Mouse (Mus musculus) heart, adult 2 months (tissue): Measurements from ENCODE around the gene Fem1a. TPM values are rescaled to one million over a fixed set of nuclear protein-coding genes. Genes with fewer than 3 reads are reported as not detected.

Source experiments
- DNase-seq, 2 experiments: peaks; one replicate each; pipeline ENCODE4 v3.0.0; 2021
- H3K27ac ChIP-seq: fragments of 200-600 bp; 2 replicates; pipeline ENCODE4 v1.8.1; 2022
- H3K27me3 ChIP-seq: fragments of 200-500 bp; 2 replicates; pipeline ENCODE4 v1.6.1; 2012; ENCODE audit warnings: mild to moderate bottlenecking, low read length, inconsistent platforms, mixed read lengths; ENCODE audit not compliant: control insufficient read depth, insufficient read depth
- H3K36me3 ChIP-seq: fragments of 200-500 bp; 2 replicates; pipeline ENCODE4 v1.6.1; 2012; ENCODE audit warnings: low read length, inconsistent platforms; ENCODE audit not compliant: control insufficient read depth, insufficient read depth
- H3K4me1 ChIP-seq: fragments of 200-500 bp; 2 replicates; pipeline ENCODE4 v1.6.1; 2011; ENCODE audit warnings: low read length; ENCODE audit not compliant: control insufficient read depth, insufficient read depth
- H3K4me3 ChIP-seq: fragments of 200-600 bp; 2 replicates; pipeline ENCODE4 v1.8.1; 2022
- H3K79me2 ChIP-seq: fragments of 200-500 bp; replicated peaks from 2 replicates; pipeline ENCODE4 v1.6.1; 2012; ENCODE audit warnings: mild to moderate bottlenecking, inconsistent platforms, low read length, moderate library complexity, mixed read lengths; ENCODE audit not compliant: control insufficient read depth, insufficient read depth
- H3K9ac ChIP-seq: fragments of 200-500 bp; 2 replicates; pipeline ENCODE4 v1.6.1; 2012; ENCODE audit warnings: low read depth, mild to moderate bottlenecking, control low read depth, inconsistent platforms, low read length, mixed read lengths
- CTCF ChIP-seq: fragments of 200-600 bp; IDR thresholded peaks from 2 replicates; pipeline ENCODE4 v1.8.1; 2022; ENCODE audit warnings: antibody characterized with exemption, mild to moderate bottlenecking, moderate library complexity
- EP300 ChIP-seq: fragments of 200-500 bp; IDR thresholded peaks from 2 replicates; pipeline ENCODE4 v1.6.1; 2011; ENCODE audit warnings: low read depth, low read length, control low read depth; ENCODE audit not compliant: insufficient read depth
- POLR2A ChIP-seq: fragments of 200-500 bp; IDR thresholded peaks from 2 replicates; pipeline ENCODE4 v1.6.1; 2011; ENCODE audit warnings: mild to moderate bottlenecking, low read depth, low read length, control low read depth; ENCODE audit not compliant: insufficient read depth
- WGBS: fragments of 180-500 bp; shearing (Covaris S2); methylation state at CpG from one replicate; pipeline ENCODE4 v1.1.7; 2018; 5-methylcytosine and 5-hydroxymethylcytosine counted together
- intact Hi-C: fragments of 180-260 bp; cut with DNase I; formaldehyde crosslinking; loops from one replicate; pipeline ENCODE4 v1.15.1; 2025
- microRNA-seq, 2 experiments: library from miRNA; unstranded; fragments of <30 nt; microRNA quantifications; one replicate each; pipeline ENCODE4 v1.2.0; 2021
- polyA plus RNA-seq: library from polyadenylated mRNA; depleted of rRNA; stranded (reverse); fragments of >200 nt; gene quantifications from 2 replicates; pipeline ENCODE4 v1.2.3, GENCODE M21; 2012; rRNA removed
- total RNA-seq, 2 experiments: library from RNA; stranded (reverse); gene quantifications; 2 replicates each; pipeline ENCODE4 v1.2.3; 2021

The Fem1a gene
- total and polyA plus RNA-seq, 3 experiments = 81.5 to 124 (median 108) TPM

DNA sequence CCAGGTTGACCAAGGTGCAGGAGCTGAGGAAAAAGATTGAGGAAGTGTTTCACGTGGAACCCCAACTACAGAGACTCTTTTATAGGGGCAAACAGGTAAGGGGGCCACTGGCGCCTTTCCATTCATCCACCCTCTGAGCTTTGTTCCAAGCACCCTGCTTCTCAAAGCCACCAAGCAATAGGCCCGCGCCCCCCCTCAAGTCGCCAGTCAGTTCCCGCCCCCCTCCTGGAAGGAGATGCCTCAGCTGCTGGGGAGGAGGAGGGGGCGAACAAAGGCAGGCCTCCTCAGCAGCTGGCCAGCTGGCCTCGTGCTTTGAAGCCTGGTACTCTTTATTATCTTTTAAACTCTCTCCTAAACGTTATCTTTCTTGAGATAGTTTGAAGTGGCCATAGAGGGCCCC, 48.5 kb downstream of the Fem1a start:
- H3K79me2 ChIP-seq = no peaks in the 10 kb centered on the region
- H3K36me3 ChIP-seq = no peaks in the 10 kb centered on the region
- TF ChIP-seq POLR2A (no peak), EP300 (no peak), CTCF (no peak)
- no peaks in the 10 kb centered on the region for H3K27me3 ChIP-seq
- H3K9ac ChIP-seq = no peak overlapping the region
- H3K4me1 ChIP-seq = peaks cover 1% of the 10 kb centered on the region; the same call in 1 of the 2 replicates
- intact Hi-C loops = loop anchor here (2.0 kb wide), 2 partner anchors 14 to 20 kb away; no protein-coding TSS in a partner anchor
- WGBS = 57% methylated on average over 9 of the region's 9 CpGs
- no peak for DNase-seq
- no peak overlapping the region for H3K4me3 ChIP-seq
- H3K27ac ChIP-seq = no peak overlapping the region

DNA sequence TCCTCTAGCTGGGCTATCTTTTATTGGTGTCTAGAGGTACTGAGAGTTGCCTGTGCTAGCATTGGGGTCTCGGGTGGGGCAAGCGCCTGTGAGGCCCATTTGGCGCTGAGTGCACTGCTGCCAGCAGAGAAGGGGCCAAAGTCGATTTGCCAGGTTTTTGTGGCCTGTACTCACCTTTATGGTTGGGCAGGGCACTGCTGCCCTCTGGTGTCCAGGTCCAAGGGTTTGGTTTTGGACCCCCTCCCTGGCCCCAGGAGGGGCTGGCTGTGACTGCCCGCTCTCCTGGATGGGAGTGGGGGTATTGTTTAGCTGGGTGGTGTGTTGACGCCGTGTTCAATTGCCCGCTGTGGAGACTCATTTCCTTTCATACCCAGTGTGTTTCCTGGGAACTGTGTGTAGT, 49.2 kb downstream of the Fem1a start:
- intact Hi-C loops = loop anchor here (2.0 kb wide), 2 partner anchors 15 to 19 kb away; no protein-coding TSS in a partner anchor
- no peaks in the 10 kb centered on the region for H3K27me3 ChIP-seq
- H3K9ac ChIP-seq = no peak overlapping the region
- no peaks in the 10 kb centered on the region for H3K36me3 ChIP-seq
- no peak for DNase-seq
- 57% methylated on average over 8 of the region's 8 CpGs for WGBS
- H3K4me3 ChIP-seq = no peak overlapping the region
- TF ChIP-seq CTCF = peak; percentile 64
- no peak for TF ChIP-seq EP300
- H3K4me1 ChIP-seq = peaks cover 1% of the 10 kb centered on the region; the same call in 1 of the 2 replicates
- no peak overlapping the region for H3K27ac ChIP-seq
- H3K79me2 ChIP-seq = no peaks in the 10 kb centered on the region

DNA sequence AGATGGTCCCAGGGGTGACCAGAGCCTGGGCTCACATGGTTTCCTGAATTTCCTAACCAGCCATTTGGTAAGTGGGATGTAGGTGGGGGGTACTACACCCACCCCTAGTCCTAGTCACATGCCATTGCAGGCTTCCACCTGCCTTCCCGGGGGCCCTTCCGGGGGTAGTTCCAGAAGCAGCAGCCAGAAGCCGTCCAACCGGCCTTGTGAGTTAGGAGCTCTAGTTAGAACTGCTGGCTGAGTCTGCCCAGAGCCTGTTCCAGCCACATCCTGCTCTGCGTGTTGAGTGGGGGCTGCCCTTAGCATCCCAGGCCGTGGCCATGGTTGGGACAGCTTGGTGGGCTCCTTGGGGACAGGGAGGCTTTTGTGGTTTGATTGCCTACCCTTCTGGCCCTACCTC, 51.5 kb downstream of the Fem1a start:
- Histone ChIP-seq H3K36me3 (no peaks in the 10 kb centered on the region), H3K4me1 (no peaks in the 10 kb centered on the region; the same call in 1 of the 2 replicates), H3K79me2 (no peaks in the 10 kb centered on the region), H3K4me3 (no peak overlapping the region), H3K27me3 (no peaks in the 10 kb centered on the region), H3K9ac (no peak overlapping the region), H3K27ac (no peak overlapping the region)
- intact Hi-C loops = no loop called here
- WGBS = 74% methylated on average over 6 of the region's 6 CpGs
- TF ChIP-seq CTCF = no peak
- TF ChIP-seq POLR2A = no peak
- no peak for TF ChIP-seq EP300
- no peak for DNase-seq

- intact Hi-C loops = no loop called here
- H3K4me1 ChIP-seq = no peaks in the 10 kb centered on the region; the same call in 1 of the 2 replicates
- 90% methylated on average over 15 of the region's 15 CpGs for WGBS
- no peak for DNase-seq
- H3K27ac ChIP-seq = no peak overlapping the region
- no peak overlapping the region for H3K4me3 ChIP-seq
- no peaks in the 10 kb centered on the region for H3K79me2 ChIP-seq
- no peaks in the 10 kb centered on the region for H3K27me3 ChIP-seq
- H3K36me3 ChIP-seq = no peaks in the 10 kb centered on the region
- H3K9ac ChIP-seq = no peak overlapping the region
- TF ChIP-seq CTCF (no peak; the same call in 1 of the 2 replicates), POLR2A (no peak), EP300 (no peak)
Observed at GRCm38 (mm10) chr17:56309191-56309945, 52.8 kb downstream of the Fem1a start.

Small RNAs within 50 kb of the gene (microRNA-seq; reads per million reads assigned to microRNA genes)
- gene Mir7b = 20.5 to 32.5 reads per million in 2 experiments

Other genes starting within 250 kb of the Fem1a start
- gene Sh3gl1, start 220.2 kb upstream of the Fem1a start, total RNA-seq = 10 to 100 TPM; 13.6 to 14.3 TPM
- gene Sh3gl1, start 220.2 kb upstream of the Fem1a start, polyA plus RNA-seq = 26.4 and 27.4 TPM in 2 replicates
- gene Chaf1a, start 216.4 kb upstream of the Fem1a start, total RNA-seq = 1 to 10 TPM in 1 of 2 experiments, under 1 TPM in 1; 0.99 to 1.3 TPM
- gene Chaf1a, start 216.4 kb upstream of the Fem1a start, polyA plus RNA-seq = 0.45 and 0.67 TPM in 2 replicates
- gene Ubxn6, start 181.8 kb upstream of the Fem1a start, total RNA-seq = 10 to 100 TPM; 47.6 to 53.5 TPM
- 64.4 and 79.3 TPM in 2 replicates for gene Ubxn6, start 181.8 kb upstream of the Fem1a start, polyA plus RNA-seq
- gene Hdgfl2, start 177.2 kb upstream of the Fem1a start, total RNA-seq = 10 to 100 TPM; 32.5 to 35.0 TPM
- 30.2 and 31.5 TPM in 2 replicates for gene Hdgfl2, start 177.2 kb upstream of the Fem1a start, polyA plus RNA-seq
- 100 to 1,000 TPM; 151 to 170 TPM for gene Plin4, start 147.0 kb upstream of the Fem1a start, total RNA-seq
- gene Plin4, start 147.0 kb upstream of the Fem1a start, polyA plus RNA-seq = 114 and 167 TPM in 2 replicates
- gene Plin5, start 139.2 kb upstream of the Fem1a start, total RNA-seq = 100 to 1,000 TPM; 159 to 160 TPM
- 112 and 170 TPM in 2 replicates for gene Plin5, start 139.2 kb upstream of the Fem1a start, polyA plus RNA-seq
- 10 to 100 TPM; 57.0 to 74.6 TPM for gene Lrg1, start 134.8 kb upstream of the Fem1a start, total RNA-seq
- gene Lrg1, start 134.8 kb upstream of the Fem1a start, polyA plus RNA-seq = 38.2 and 77.7 TPM in 2 replicates
- gene Sema6b, start 116.5 kb upstream of the Fem1a start, total RNA-seq = 10 to 100 TPM in 1 of 2 experiments, 1 to 10 TPM in 1; 8.9 to 12.6 TPM
- 5.3 and 8.6 TPM in 2 replicates for gene Sema6b, start 116.5 kb upstream of the Fem1a start, polyA plus RNA-seq
- 1 to 10 TPM; 1.1 to 1.7 TPM for gene Tnfaip8l1, start 94.3 kb upstream of the Fem1a start, total RNA-seq
- 3.6 and 4.5 TPM in 2 replicates for gene Tnfaip8l1, start 94.3 kb upstream of the Fem1a start, polyA plus RNA-seq
- gene Mydgf, start 72.9 kb upstream of the Fem1a start, total RNA-seq = 10 to 100 TPM; 25.4 to 28.3 TPM
- gene Mydgf, start 72.9 kb upstream of the Fem1a start, polyA plus RNA-seq = 26.0 and 29.1 TPM in 2 replicates
- gene Dpp9, start 37.9 kb upstream of the Fem1a start, total RNA-seq = 10 to 100 TPM; 40.4 to 41.4 TPM
- 38.6 and 43.4 TPM in 2 replicates for gene Dpp9, start 37.9 kb upstream of the Fem1a start, polyA plus RNA-seq
- gene Ticam1, start 20.0 kb downstream of the Fem1a start, total RNA-seq = 1 to 10 TPM; 8.0 TPM
- 16.8 and 18.0 TPM in 2 replicates for gene Ticam1, start 20.0 kb downstream of the Fem1a start, polyA plus RNA-seq
- 100 to 1,000 TPM; 160 to 221 TPM for gene Plin3, start 36.1 kb downstream of the Fem1a start, total RNA-seq
- 65.6 and 66.2 TPM in 2 replicates for gene Plin3, start 36.1 kb downstream of the Fem1a start, polyA plus RNA-seq
- gene Arrdc5, start 43.5 kb downstream of the Fem1a start, total RNA-seq = not detected
- gene Arrdc5, start 43.5 kb downstream of the Fem1a start, polyA plus RNA-seq = 0.32 TPM in 1 of 2 replicates, not detected in the other
- gene Uhrf1, start 46.5 kb downstream of the Fem1a start, total RNA-seq = 1 to 10 TPM; 2.0 to 2.4 TPM
- gene Uhrf1, start 46.5 kb downstream of the Fem1a start, polyA plus RNA-seq = 0.85 and 1.2 TPM in 2 replicates
- gene Kdm4b, start 69.3 kb downstream of the Fem1a start, total RNA-seq = 10 to 100 TPM; 26.2 to 36.1 TPM
- gene Kdm4b, start 69.3 kb downstream of the Fem1a start, polyA plus RNA-seq = 23.0 and 29.7 TPM in 2 replicates
- 10 to 100 TPM; 41.7 to 47.5 TPM for gene Ptprs, start 219.7 kb downstream of the Fem1a start, total RNA-seq
- 86.8 and 91.1 TPM in 2 replicates for gene Ptprs, start 219.7 kb downstream of the Fem1a start, polyA plus RNA-seq